Mouse (Mus musculus) hindbrain, embryonic 16.5 days (tissue): ENCODE data around the gene Arhgap35. TPM values are rescaled to one million over a fixed set of nuclear protein-coding genes. Genes with fewer than 3 reads are reported as not detected.

Source experiments
- ATAC-seq: fragments of 200-750 bp; cut with Nextera tagmentation; 2 replicates; pipeline ENCODE4 v1.8.0; 2017; ENCODE audit warnings: moderate TSS enrichment, moderate library complexity
- H3K27ac ChIP-seq: fragments of 300-500 bp; sonication (generic); 2 replicates; pipeline ENCODE4 v1.5.1; 2014; ENCODE audit warnings: low read depth, mild to moderate bottlenecking, control low read depth, low read length, moderate library complexity
- H3K27me3 ChIP-seq: fragments of 300-500 bp; sonication (generic); replicated peaks from 2 replicates; pipeline ENCODE4 v1.6.1; 2014; ENCODE audit warnings: low read length; ENCODE audit not compliant: control insufficient read depth, insufficient read depth
- H3K36me3 ChIP-seq: fragments of 300-500 bp; sonication (generic); 2 replicates; pipeline ENCODE4 v1.6.1; 2014; ENCODE audit warnings: mild to moderate bottlenecking, low read length, moderate library complexity, mixed read lengths; ENCODE audit not compliant: control insufficient read depth, insufficient read depth
- H3K4me1 ChIP-seq: fragments of 300-500 bp; sonication (generic); 2 replicates; pipeline ENCODE4 v1.6.1; 2014; ENCODE audit warnings: low read depth, low read length; ENCODE audit not compliant: control insufficient read depth, insufficient read depth
- H3K4me2 ChIP-seq: fragments of 300-500 bp; sonication (generic); 2 replicates; pipeline ENCODE4 v1.6.1; 2014; ENCODE audit warnings: mild to moderate bottlenecking, low read length, control low read depth, moderate library complexity
- H3K4me3 ChIP-seq: fragments of 300-500 bp; sonication (generic); 2 replicates; pipeline ENCODE4 v1.5.1; 2014; ENCODE audit warnings: mild to moderate bottlenecking, low read length, control low read depth, moderate library complexity
- H3K9ac ChIP-seq: fragments of 300-500 bp; sonication (generic); 2 replicates; pipeline ENCODE4 v1.6.1; 2014; ENCODE audit warnings: low read depth, mild to moderate bottlenecking, control low read depth, low read length, moderate library complexity
- H3K9me3 ChIP-seq: fragments of 300-500 bp; sonication (generic); 2 replicates; pipeline ENCODE4 v1.6.1; 2014; ENCODE audit warnings: mild to moderate bottlenecking, low read length, moderate library complexity; ENCODE audit not compliant: control insufficient read depth
- WGBS: fragments of 180-500 bp; shearing (Covaris S2); extraction: QIAGEN DNeasy Blood & Tissue Kit; methylation state at CpG from one replicate; pipeline ENCODE4 v1.1.7; 2014; 5-methylcytosine and 5-hydroxymethylcytosine counted together
- polyA plus RNA-seq: library from polyadenylated mRNA; unstranded; fragments of >200 nt; fragmentation: Nextera tagmentation; extraction: Ambion mirVana; gene quantifications from 2 replicates; pipeline ENCODE4 v1.2.1, GENCODE M21; 2015

Arhgap35 gene
- polyA plus RNA-seq, 1 experiment from 2014 or later = 28.5 TPM

- H3K9ac ChIP-seq = no peak overlapping the region
- WGBS = 92% methylated on average over 5 of the region's 5 CpGs
- H3K4me2 ChIP-seq = no peak overlapping the region
- H3K4me1 ChIP-seq = no peaks in the 10 kb centered on the region
- H3K27me3 ChIP-seq = no peaks in the 10 kb centered on the region
- ATAC-seq = no peak
- H3K4me3 ChIP-seq = no peak overlapping the region
- H3K36me3 ChIP-seq = peaks cover 7% of the 10 kb centered on the region; the same call in 1 of the 2 replicates
- H3K27ac ChIP-seq = no peak overlapping the region
- no peaks in the 10 kb centered on the region for H3K9me3 ChIP-seq
These were observed 97.6 kb downstream of the Arhgap35 start for GRCm38 (mm10) chr7:16517198-16517597.

GRCm38 (mm10) chr7:16507284-16507683, 107.5 kb downstream of the Arhgap35 start:
- Histone ChIP-seq H3K9me3 (no peaks in the 10 kb centered on the region), H3K9ac (no peak overlapping the region), H3K36me3 (peaks cover 17% of the 10 kb centered on the region; the same call in 1 of the 2 replicates), H3K4me3 (no peak overlapping the region), H3K4me2 (no peak overlapping the region), H3K27ac (no peak overlapping the region), H3K27me3 (no peaks in the 10 kb centered on the region), H3K4me1 (peaks cover 4% of the 10 kb centered on the region; the same call in 1 of the 2 replicates)
- 26% methylated on average over 3 of the region's 3 CpGs for WGBS
- ATAC-seq = no peak

GRCm38 (mm10) chr7:16505226-16505593, 109.6 kb downstream of the Arhgap35 start:
- WGBS = 90% methylated on average over 3 of the region's 3 CpGs
- Histone ChIP-seq H3K36me3 (peaks cover 8% of the 10 kb centered on the region; the same call in 1 of the 2 replicates), H3K4me3 (no peak overlapping the region), H3K27me3 (no peaks in the 10 kb centered on the region), H3K27ac (no peak overlapping the region), H3K9ac (no peak overlapping the region), H3K4me2 (no peak overlapping the region), H3K9me3 (no peaks in the 10 kb centered on the region), H3K4me1 (peaks cover 4% of the 10 kb centered on the region; the same call in 1 of the 2 replicates)
- no peak for ATAC-seq

GRCm38 (mm10) chr7:16504573-16505225, 110.1 kb downstream of the Arhgap35 start:
- H3K9ac ChIP-seq = no peak overlapping the region
- no peaks in the 10 kb centered on the region for H3K27me3 ChIP-seq
- H3K4me2 ChIP-seq = no peak overlapping the region
- no peaks in the 10 kb centered on the region for H3K9me3 ChIP-seq
- no peak overlapping the region for H3K4me3 ChIP-seq
- ATAC-seq = 0 out of 2 replicates have a peak, but pooled peaks have one; percentile 22
- H3K4me1 ChIP-seq = peaks cover 4% of the 10 kb centered on the region; the same call in 1 of the 2 replicates
- peaks cover 6% of the 10 kb centered on the region; the same call in 1 of the 2 replicates for H3K36me3 ChIP-seq
- H3K27ac ChIP-seq = 0 out of 2 replicates have a peak overlapping the region, but pooled peaks have one; percentile 48
- 53% methylated on average over 2 of the region's 2 CpGs for WGBS

- Histone ChIP-seq H3K9me3 (no peaks in the 10 kb centered on the region), H3K4me1 (peaks cover 6% of the 10 kb centered on the region; the same call in 1 of the 2 replicates), H3K27me3 (no peaks in the 10 kb centered on the region), H3K27ac (no peak overlapping the region), H3K36me3 (peaks cover 22% of the 10 kb centered on the region), H3K4me3 (no peak overlapping the region), H3K4me2 (no peak overlapping the region), H3K9ac (no peak overlapping the region)
- WGBS = 95% methylated on average over 4 of the region's 4 CpGs
- ATAC-seq = no peak
These were observed 113.2 kb downstream of the Arhgap35 start for GRCm38 (mm10) chr7:16501571-16501970.

- Histone ChIP-seq H3K27ac (no peak overlapping the region), H3K27me3 (no peaks in the 10 kb centered on the region), H3K9me3 (no peaks in the 10 kb centered on the region), H3K4me3 (no peak overlapping the region), H3K4me2 (no peak overlapping the region), H3K9ac (no peak overlapping the region), H3K36me3 (peaks cover 31% of the 10 kb centered on the region), H3K4me1 (peaks cover 5% of the 10 kb centered on the region; the same call in 1 of the 2 replicates)
- WGBS = 62% methylated on average over 6 of the region's 6 CpGs
- ATAC-seq = peak; percentile 80
These were observed 115.1 kb downstream of the Arhgap35 start for GRCm38 (mm10) chr7:16499671-16500104.

- 84% methylated on average over 3 of the region's 3 CpGs for WGBS
- H3K4me2 ChIP-seq = no peak overlapping the region
These were observed 118.5 kb downstream of the Arhgap35 start for GRCm38 (mm10) chr7:16496260-16496659.

GRCm38 (mm10) chr7:16493361-16493760, 121.4 kb downstream of the Arhgap35 start:
- peaks cover 25% of the 10 kb centered on the region for H3K36me3 ChIP-seq
- no peak overlapping the region for H3K4me3 ChIP-seq
- no peaks in the 10 kb centered on the region for H3K9me3 ChIP-seq
- H3K27ac ChIP-seq = no peak overlapping the region
- no peaks in the 10 kb centered on the region for H3K27me3 ChIP-seq
- 42% methylated on average over 2 of the region's 2 CpGs for WGBS
- ATAC-seq = peak; percentile 51; the same call in 1 of the 2 replicates
- H3K4me2 ChIP-seq = no peak overlapping the region
- H3K4me1 ChIP-seq = no peaks in the 10 kb centered on the region
- no peak overlapping the region for H3K9ac ChIP-seq

More at GRCm38 (mm10) chr7:16496260-16496659, 118.5 kb downstream of the Arhgap35 start:
- H3K4me3 ChIP-seq = no peak overlapping the region
- 0 out of 2 replicates have a peak, but pooled peaks cover 2% of the 10 kb centered on the region for H3K4me1 ChIP-seq
- peaks cover 25% of the 10 kb centered on the region for H3K36me3 ChIP-seq
- no peaks in the 10 kb centered on the region for H3K9me3 ChIP-seq
- H3K9ac ChIP-seq = no peak overlapping the region
- ATAC-seq = no peak
- H3K27ac ChIP-seq = no peak overlapping the region
- H3K27me3 ChIP-seq = no peaks in the 10 kb centered on the region

GRCm38 (mm10) chr7:16492211-16492610, 122.6 kb downstream of the Arhgap35 start:
- Histone ChIP-seq H3K27me3 (no peaks in the 10 kb centered on the region), H3K27ac (no peak overlapping the region), H3K9ac (no peak overlapping the region), H3K4me2 (no peak overlapping the region), H3K36me3 (peaks cover 15% of the 10 kb centered on the region), H3K4me3 (no peak overlapping the region), H3K9me3 (no peaks in the 10 kb centered on the region), H3K4me1 (no peaks in the 10 kb centered on the region)
- no peak for ATAC-seq
- WGBS = 59% methylated on average over 3 of the region's 3 CpGs
